Mouse (Mus musculus): ENCODE data around the gene Aes. TPM values are rescaled to one million over a fixed set of nuclear protein-coding genes. Genes with fewer than 3 reads are reported as not detected.

Gene Aes
- total RNA-seq, 2 experiments from 2014 or later: 867 to 890 TPM

Other genes with a start within 250 kb of the Aes start
- gene Cactin, start 238.4 kb upstream of the Aes start, total RNA-seq (2021): 10 to 100 TPM; 21.0 to 23.6 TPM
- 1 to 10 TPM; 7.7 to 8.5 TPM for gene Tbxa2r, start 230.8 kb upstream of the Aes start, total RNA-seq (2021)
- 1 to 10 TPM; 4.8 to 6.1 TPM for gene Gipc3, start 216.2 kb upstream of the Aes start, total RNA-seq (2021)
- 100 to 1,000 TPM in 1 of 2 experiments, 10 to 100 TPM in 1; 88.1 to 105 TPM for gene Hmg20b, start 209.0 kb upstream of the Aes start, total RNA-seq (2021)
- 10 to 100 TPM; 11.6 to 14.4 TPM for gene Mfsd12, start 202.0 kb upstream of the Aes start, total RNA-seq (2021)
- 1 to 10 TPM in 1 of 2 experiments, under 1 TPM in 1; 0.42 to 1.1 TPM for gene 4930404N11Rik, start 193.7 kb upstream of the Aes start, total RNA-seq (2021)
- gene Fzr1, start 181.0 kb upstream of the Aes start, total RNA-seq (2021): 10 to 100 TPM; 39.7 to 41.2 TPM
- gene Dohh, start 175.1 kb upstream of the Aes start, total RNA-seq (2021): 10 to 100 TPM; 53.2 to 57.5 TPM
- gene Gm48551, start 175.0 kb upstream of the Aes start, total RNA-seq (2021): under 1 TPM; 0.74 to 0.87 TPM
- gene Gm48552, start 170.5 kb upstream of the Aes start, total RNA-seq (2021): under 1 TPM; 0.77 to 0.98 TPM
- 1 to 10 TPM; 1.3 to 2.2 TPM for gene Smim24, start 166.4 kb upstream of the Aes start, total RNA-seq (2021)
- 100 to 1,000 TPM; 139 to 163 TPM for gene Nfic, start 103.9 kb upstream of the Aes start, total RNA-seq (2021)
- gene Celf5, start 76.8 kb upstream of the Aes start, total RNA-seq (2021): under 1 TPM; 0.32 to 0.48 TPM
- gene Ncln, start 63.1 kb upstream of the Aes start, total RNA-seq (2021): 10 to 100 TPM; 64.0 to 65.0 TPM
- gene S1pr4, start 59.4 kb upstream of the Aes start, total RNA-seq (2021): under 1 TPM; 0.86 to 0.87 TPM
- under 1 TPM; 0.60 to 0.74 TPM for gene Gna15, start 35.3 kb upstream of the Aes start, total RNA-seq (2021)
- 10 to 100 TPM; 59.2 to 60.6 TPM for gene Gna11, start 14.3 kb upstream of the Aes start, total RNA-seq (2021)
- gene Tle2, start 15.1 kb downstream of the Aes start, total RNA-seq (2021): 10 to 100 TPM in 1 of 2 experiments, 1 to 10 TPM in 1; 8.1 to 11.2 TPM
- gene Tle6, start 41.6 kb downstream of the Aes start, total RNA-seq (2021): 10 to 100 TPM; 10.2 to 11.1 TPM
- gene BC025920, start 46.8 kb downstream of the Aes start, total RNA-seq (2021): 1 to 10 TPM; 1.3 to 1.4 TPM
- 10 to 100 TPM; 12.8 to 14.2 TPM for gene Sirt6, start 68.3 kb downstream of the Aes start, total RNA-seq (2021)
- 10 to 100 TPM; 13.9 to 16.6 TPM for gene Ankrd24, start 69.1 kb downstream of the Aes start, total RNA-seq (2021)
- gene Gm10778, start 89.6 kb downstream of the Aes start, total RNA-seq (2021): 1 to 10 TPM; 2.7 to 2.9 TPM
- gene Zfp433, start 145.3 kb downstream of the Aes start, total RNA-seq (2021): 1 to 10 TPM; 7.2 to 7.7 TPM
- 1 to 10 TPM; 2.0 to 3.2 TPM for gene Gm3055, start 211.7 kb downstream of the Aes start, total RNA-seq (2021)